ENCODE assay signal across 10 mouse cellular contexts in the genomic region with DNA sequence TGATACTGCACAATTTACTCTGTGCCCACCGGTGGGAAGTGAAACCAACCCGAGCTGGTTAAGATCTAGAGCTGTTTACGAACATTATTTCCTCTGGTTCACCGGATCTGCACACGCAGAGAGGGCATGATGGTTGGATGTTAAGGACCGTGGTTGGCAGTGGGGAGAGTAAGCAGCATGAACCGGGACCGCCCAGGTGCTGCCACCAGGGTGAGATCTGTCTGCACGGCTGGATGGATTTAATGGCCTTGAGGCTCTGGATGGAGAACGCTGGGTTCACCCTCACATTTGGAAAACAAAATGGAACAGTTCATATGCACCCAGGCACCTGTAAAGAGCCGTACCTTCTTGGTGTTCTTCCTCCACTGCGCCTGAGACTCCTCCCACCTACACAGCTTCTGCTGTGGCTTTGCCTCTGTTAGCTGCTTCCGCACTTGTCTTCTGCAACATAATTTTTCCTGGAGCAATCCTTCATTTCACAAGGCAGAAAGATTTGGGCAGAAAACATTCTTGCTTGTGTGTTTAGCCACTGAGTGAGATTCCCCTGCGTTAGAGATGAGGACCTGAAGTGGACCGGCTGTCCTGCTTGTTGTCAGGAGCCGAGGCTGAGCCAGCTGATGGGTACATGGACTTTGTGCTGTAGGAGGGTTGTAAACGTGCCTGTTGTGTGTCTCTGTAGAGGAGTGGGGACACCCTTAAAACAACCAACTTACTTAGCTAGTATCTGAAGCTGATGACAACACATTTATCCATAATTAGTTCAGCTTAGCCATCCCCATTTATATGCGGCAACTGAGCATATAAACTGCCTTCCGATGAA. TPM values are rescaled to one million over a fixed set of nuclear protein-coding genes. Genes with fewer than 3 reads are reported as not detected.
A peak's percentile ranks its signal among the peaks of the same experiment; 100 is the strongest.
DNase-seq lines count a peak whose midpoint lies in the region; ATAC-seq and TF ChIP-seq lines count a peak whose summit lies in the region.
"Had no signal": no experiment of that assay in that cellular context is flagged by ENCODE, and none has a peak within 500 bp of the region (broad histone marks: within the 10 kb centered on the region; RNA-seq: fewer than 3 reads in every experiment).

No protein-coding gene starts in this region.

- TF ChIP-seq POLR2A in bone marrow, adult 2 months (IDR thresholded peaks at IDR 0.05; ENCODE audit: borderline replicate concordance, control insufficient read depth, low read depth, low read length), result peak; percentile 27; the same call in 1 of the 2 replicates

- no peaks in the 10 kb centered on the region for H3K27me3 ChIP-seq in limb, embryonic 12.5 days
- no peaks in the 10 kb centered on the region for H3K27me3 ChIP-seq in limb, embryonic 10.5 days (ENCODE audit: low read depth, poor library complexity, severe bottlenecking)
- H3K27me3 ChIP-seq: heart, embryonic 13.5 days had no signal

- H3K4me2 ChIP-seq in limb, embryonic 12.5 days, result no peak overlapping the region
- H3K4me2 ChIP-seq: heart, embryonic 13.5 days had no signal

- ATAC-seq in limb, embryonic 12.5 days (ENCODE audit: insufficient number of reproducible peaks, insufficient read depth, low FRiP score, low TSS enrichment, low read depth), result no peak

- H3K9ac ChIP-seq in limb, embryonic 12.5 days (replicated peaks), result 0 out of 2 replicates have a peak overlapping the region, but pooled peaks have one; percentile 4
- H3K9ac ChIP-seq: heart, embryonic 13.5 days had no signal

- DNase-seq in limb, embryonic 10.5 days (ENCODE audit: low spot score), result no peak
- peak; percentile 28 for DNase-seq in kidney, postnatal 14 days
- DNase-seq in thymus, adult 18-20 months, result peak; percentile 26 to 59
- DNase-seq in retina, postnatal 1 day, result no peak
- DNase-seq in embryo, embryonic 9.5 days (ENCODE audit: extremely low spot score), result no peak
- no peak for DNase-seq in adrenal gland, adult (ENCODE audit: inconsistent age in 2 of 2, low spot score in 1 of 2)

- 0 out of 2 replicates have a peak, but pooled peaks have one; percentile 18 for TF ChIP-seq CTCF in bone marrow, adult 2 months (IDR thresholded peaks at IDR 0.05; ENCODE audit: control insufficient read depth, insufficient read depth, low read length)

- peaks cover 51% of the 10 kb centered on the region for H3K36me3 ChIP-seq in limb, embryonic 12.5 days
- H3K36me3 ChIP-seq in limb, embryonic 10.5 days, result peaks cover 41% of the 10 kb centered on the region

- H3K4me1 ChIP-seq in limb, embryonic 12.5 days (replicated peaks), result peaks cover 23% of the 10 kb centered on the region
- peaks cover 12% of the 10 kb centered on the region; the same call in 1 of the 2 replicates for H3K4me1 ChIP-seq in limb, embryonic 10.5 days
- peaks cover 1% of the 10 kb centered on the region; the same call in 1 of the 2 replicates for H3K4me1 ChIP-seq in bone marrow, adult 2 months (ENCODE audit: control insufficient read depth, insufficient read depth, low read length)

- no peak overlapping the region for H3K27ac ChIP-seq in limb, embryonic 12.5 days
- H3K27ac ChIP-seq in limb, embryonic 10.5 days, result no peak overlapping the region
- H3K27ac ChIP-seq in bone marrow, adult 2 months (ENCODE audit: control insufficient read depth, insufficient read depth, low read depth, low read length, poor library complexity), result peak overlapping the region; percentile 67
- H3K27ac ChIP-seq: heart, embryonic 13.5 days had no signal

- 79% methylated on average over 19 of the region's 19 CpGs for WGBS in limb, embryonic 12.5 days
- 85% methylated on average over 19 of the region's 19 CpGs for WGBS in limb, embryonic 10.5 days
- 22% methylated on average over 19 of the region's 19 CpGs for WGBS in bone marrow, adult 2 months

- H3K9me3 ChIP-seq in limb, embryonic 12.5 days, result no peaks in the 10 kb centered on the region
- H3K9me3 ChIP-seq in limb, embryonic 10.5 days (replicated peaks), result no peaks in the 10 kb centered on the region

- H3K4me3 ChIP-seq in limb, embryonic 12.5 days (replicated peaks), result no peak overlapping the region
- H3K4me3 ChIP-seq in limb, embryonic 10.5 days, result no peak overlapping the region
- peak overlapping the region; percentile 50 for H3K4me3 ChIP-seq in bone marrow, adult 2 months (replicated peaks; ENCODE audit: control insufficient read depth, low read depth, low read length)
- H3K4me3 ChIP-seq: heart, embryonic 13.5 days had no signal

RNA-seq across cellular contexts. Expression of a gene that starts 8.5 kb away (rescaled TPM):
- polyA plus RNA-seq in limb, embryonic 12.5 days (2016; fragmentation: Nextera tagmentation; extraction: Ambion mirVana), result 9.3 and 9.6 TPM in 2 replicates
- 6.3 and 6.9 TPM in 2 replicates for polyA plus RNA-seq in limb, embryonic 10.5 days (2016; fragmentation: Nextera tagmentation; extraction: Ambion mirVana)
- polyA plus RNA-seq in bone marrow, adult 2 months (2011; ENCODE audit: insufficient read depth, insufficient read length, low replicate concordance, missing spikeins), result 1.3 and 3.9 TPM in 2 replicates

RNA-seq across cellular contexts. Expression of a gene that starts 12.8 kb away (rescaled TPM):
- polyA plus RNA-seq in limb, embryonic 12.5 days (2016; fragmentation: Nextera tagmentation; extraction: Ambion mirVana), result 2.5 and 2.6 TPM in 2 replicates
- polyA plus RNA-seq in limb, embryonic 10.5 days (2016; fragmentation: Nextera tagmentation; extraction: Ambion mirVana), result 1.0 and 2.2 TPM in 2 replicates
- polyA plus RNA-seq in bone marrow, adult 2 months (2011; ENCODE audit: insufficient read depth, insufficient read length, low replicate concordance, missing spikeins), result not detected in 2 replicates
- polyA plus RNA-seq: G1E had no signal

RNA-seq across cellular contexts. Expression of a gene that starts 57.1 kb away (rescaled TPM):
- 102 and 106 TPM in 2 replicates for polyA plus RNA-seq in limb, embryonic 12.5 days (2016; fragmentation: Nextera tagmentation; extraction: Ambion mirVana)
- polyA plus RNA-seq in limb, embryonic 10.5 days (2016; fragmentation: Nextera tagmentation; extraction: Ambion mirVana), result 119 and 134 TPM in 2 replicates
- 32.3 and 41.9 TPM in 2 replicates for polyA plus RNA-seq in bone marrow, adult 2 months (2011; ENCODE audit: insufficient read depth, insufficient read length, low replicate concordance, missing spikeins)

Comparison
In these comparisons a context has a peak if more than half of its experiments do, and no peak if none do; other contexts are left out.
1. DNase-seq: peak in kidney, postnatal 14 days (single experiment) and thymus, adult 18-20 months (2 of 2); none in limb, embryonic 10.5 days (single experiment), retina, postnatal 1 day (single experiment), embryo, embryonic 9.5 days (single experiment) and adrenal gland, adult (0 of 2).